Mouse (Mus musculus): ENCODE results near the gene Rnf17.

Gene Rnf17

GRCm38 (mm10) chr14:56514775-56515174 lies 112.4 kb downstream of the Rnf17 start:
- DNase-seq = no peak

- DNase-seq = no peak
These were observed 128.4 kb downstream of the Rnf17 start for GRCm38 (mm10) chr14:56530788-56531187.

GRCm38 (mm10) chr14:56544946-56545345 lies 142.6 kb downstream of the Rnf17 start:
- DNase-seq = no peak

- DNase-seq = no peak
These were observed 143.1 kb downstream of the Rnf17 start for GRCm38 (mm10) chr14:56545491-56545890.

- no peak for DNase-seq
These were observed 148.6 kb downstream of the Rnf17 start for GRCm38 (mm10) chr14:56550960-56551359.

GRCm38 (mm10) chr14:56552924-56553323 lies 150.5 kb downstream of the Rnf17 start:
- DNase-seq = no peak

- DNase-seq = no peak
These were observed 150.9 kb downstream of the Rnf17 start for GRCm38 (mm10) chr14:56553331-56553730.

GRCm38 (mm10) chr14:56554716-56555115 lies 152.3 kb downstream of the Rnf17 start:
- no peak for DNase-seq

GRCm38 (mm10) chr14:56559134-56559533 lies 156.8 kb downstream of the Rnf17 start:
- no peak for DNase-seq

GRCm38 (mm10) chr14:56567476-56567875 lies 165.1 kb downstream of the Rnf17 start:
- no peak for DNase-seq

- no peak for DNase-seq
These were observed 166.7 kb downstream of the Rnf17 start for GRCm38 (mm10) chr14:56569041-56569440.

- DNase-seq = peak; percentile 91 to 93
These were observed 169.1 kb downstream of the Rnf17 start for GRCm38 (mm10) chr14:56571310-56572093.

- DNase-seq = no peak
These were observed 170.2 kb downstream of the Rnf17 start for GRCm38 (mm10) chr14:56572546-56572945.

Measured in thymus, adult 18-20 months (tissue).